ENCODE assay signal across 7 mouse cellular contexts in genomic region chr4:150033261-150033671, GRCm38 (mm10). TPM values are rescaled to one million over a fixed set of nuclear protein-coding genes. Genes with fewer than 3 reads are reported as not detected.
A peak's percentile ranks its signal among the peaks of the same experiment; 100 is the strongest.
DNase-seq lines count a peak whose midpoint lies in the region; ATAC-seq lines count a peak whose summit lies in the region.

No protein-coding gene starts in this region.

- peaks cover 70% of the 10 kb centered on the region for H3K27me3 ChIP-seq in lung, embryonic 15.5 days
- peaks cover 68% of the 10 kb centered on the region for H3K27me3 ChIP-seq in embryonic facial prominence, embryonic 15.5 days
- peaks cover 42% of the 10 kb centered on the region for H3K27me3 ChIP-seq in hindbrain, embryonic 16.5 days (replicated peaks; ENCODE audit: control insufficient read depth, insufficient read depth, low read length)
- H3K27me3 ChIP-seq in neural tube, embryonic 14.5 days (ENCODE audit: control insufficient read depth, insufficient read depth, low read length) = peaks cover 54% of the 10 kb centered on the region

- WGBS in lung, embryonic 15.5 days = 1% methylated on average over 27 of the region's 31 CpGs
- 2% methylated on average over 31 of the region's 31 CpGs for WGBS in embryonic facial prominence, embryonic 15.5 days
- 1% methylated on average over 30 of the region's 31 CpGs for WGBS in hindbrain, embryonic 16.5 days
- WGBS in neural tube, embryonic 14.5 days = under 1% methylated on average over 26 of the region's 31 CpGs

- no peak overlapping the region for H3K9ac ChIP-seq in lung, embryonic 15.5 days
- no peak overlapping the region for H3K9ac ChIP-seq in embryonic facial prominence, embryonic 15.5 days
- peak overlapping the region; percentile 54 for H3K9ac ChIP-seq in hindbrain, embryonic 16.5 days (ENCODE audit: low read depth, low read length)
- H3K9ac ChIP-seq in neural tube, embryonic 14.5 days (replicated peaks; ENCODE audit: low read depth, low read length) = peak overlapping the region; percentile 37

- H3K9me3 ChIP-seq in lung, embryonic 15.5 days = no peaks in the 10 kb centered on the region
- H3K9me3 ChIP-seq in embryonic facial prominence, embryonic 15.5 days (replicated peaks) = no peaks in the 10 kb centered on the region
- no peaks in the 10 kb centered on the region for H3K9me3 ChIP-seq in hindbrain, embryonic 16.5 days (ENCODE audit: control insufficient read depth, low read length)
- no peaks in the 10 kb centered on the region for H3K9me3 ChIP-seq in neural tube, embryonic 14.5 days (ENCODE audit: control insufficient read depth, low read length)

- no peaks in the 10 kb centered on the region for H3K36me3 ChIP-seq in lung, embryonic 15.5 days
- H3K36me3 ChIP-seq in embryonic facial prominence, embryonic 15.5 days = no peaks in the 10 kb centered on the region
- no peaks in the 10 kb centered on the region for H3K36me3 ChIP-seq in hindbrain, embryonic 16.5 days (ENCODE audit: control insufficient read depth, insufficient read depth, low read length)
- H3K36me3 ChIP-seq in neural tube, embryonic 14.5 days (ENCODE audit: control insufficient read depth, insufficient read depth, low read length) = no peaks in the 10 kb centered on the region

- peak; percentile 47; the same call in 1 of the 2 replicates for ATAC-seq in lung, embryonic 15.5 days (ENCODE audit: borderline replicate concordance, extremely low read depth, low FRiP score, low TSS enrichment)
- no peak; the same call in 1 of the 2 replicates for ATAC-seq in embryonic facial prominence, embryonic 15.5 days (ENCODE audit: insufficient number of reproducible peaks, low FRiP score, low TSS enrichment, low read depth)
- peak; percentile 63; the same call in 1 of the 2 replicates for ATAC-seq in hindbrain, embryonic 16.5 days
- ATAC-seq in neural tube, embryonic 14.5 days (ENCODE audit: low read depth) = peak; percentile 70

- H3K4me2 ChIP-seq in lung, embryonic 15.5 days = peak overlapping the region; percentile 55
- H3K4me2 ChIP-seq in embryonic facial prominence, embryonic 15.5 days (replicated peaks) = peak overlapping the region; percentile 42
- peak overlapping the region; percentile 62 for H3K4me2 ChIP-seq in hindbrain, embryonic 16.5 days (ENCODE audit: low read length)
- peak overlapping the region; percentile 50 for H3K4me2 ChIP-seq in neural tube, embryonic 14.5 days (ENCODE audit: low read depth, low read length)

- peaks cover 28% of the 10 kb centered on the region for H3K4me1 ChIP-seq in lung, embryonic 15.5 days
- peaks cover 45% of the 10 kb centered on the region for H3K4me1 ChIP-seq in embryonic facial prominence, embryonic 15.5 days
- peaks cover 29% of the 10 kb centered on the region for H3K4me1 ChIP-seq in hindbrain, embryonic 16.5 days (ENCODE audit: control insufficient read depth, insufficient read depth, low read depth, low read length)
- H3K4me1 ChIP-seq in neural tube, embryonic 14.5 days (ENCODE audit: control insufficient read depth, insufficient read depth, low read length) = peaks cover 11% of the 10 kb centered on the region; the same call in 1 of the 2 replicates

- peak overlapping the region; percentile 25 for H3K4me3 ChIP-seq in lung, embryonic 15.5 days
- H3K4me3 ChIP-seq in embryonic facial prominence, embryonic 15.5 days (replicated peaks) = peak overlapping the region; percentile 29
- H3K4me3 ChIP-seq in hindbrain, embryonic 16.5 days (ENCODE audit: low read length) = peak overlapping the region; percentile 37
- peak overlapping the region; percentile 13 for H3K4me3 ChIP-seq in neural tube, embryonic 14.5 days (ENCODE audit: low read depth, low read length)

- DNase-seq in lung, postnatal 14 days = no peak
- DNase-seq in c-Kit-positive CD71-positive TER-119-positive erythroid progenitor cells, embryonic 14.5 days (ENCODE audit: low spot score) = no peak
- DNase-seq in ovary, postnatal 14 days (ENCODE audit: low spot score) = no peak

- no peak overlapping the region for H3K27ac ChIP-seq in lung, embryonic 15.5 days
- H3K27ac ChIP-seq in embryonic facial prominence, embryonic 15.5 days (replicated peaks) = no peak overlapping the region
- no peak overlapping the region for H3K27ac ChIP-seq in hindbrain, embryonic 16.5 days (ENCODE audit: low read depth, low read length)
- H3K27ac ChIP-seq in neural tube, embryonic 14.5 days (ENCODE audit: low read depth, low read length) = no peak overlapping the region

RNA-seq across cellular contexts. Expression of gene H6pd, which starts 24.4 kb away (rescaled TPM):
- polyA plus RNA-seq in lung, embryonic 15.5 days (2015; fragmentation: Nextera tagmentation; extraction: Ambion mirVana) = 25.0 and 29.3 TPM in 2 replicates
- 12.1 and 12.2 TPM in 2 replicates for polyA plus RNA-seq in embryonic facial prominence, embryonic 15.5 days (2015; fragmentation: Nextera tagmentation; extraction: Ambion mirVana)
- 2.9 and 3.5 TPM in 2 replicates for polyA plus RNA-seq in hindbrain, embryonic 16.5 days (2015; fragmentation: Nextera tagmentation; extraction: Ambion mirVana)
- 2.0 and 3.3 TPM in 2 replicates for polyA plus RNA-seq in neural tube, embryonic 14.5 days (2014; fragmentation: Nextera tagmentation; extraction: Ambion mirVana)

RNA-seq across cellular contexts. Expression of gene Gpr157, which starts 53.9 kb away (rescaled TPM):
- polyA plus RNA-seq in lung, embryonic 15.5 days (2015; fragmentation: Nextera tagmentation; extraction: Ambion mirVana) = 2.0 and 2.2 TPM in 2 replicates
- 1.5 and 1.7 TPM in 2 replicates for polyA plus RNA-seq in embryonic facial prominence, embryonic 15.5 days (2015; fragmentation: Nextera tagmentation; extraction: Ambion mirVana)
- 0.50 and 0.54 TPM in 2 replicates for polyA plus RNA-seq in hindbrain, embryonic 16.5 days (2015; fragmentation: Nextera tagmentation; extraction: Ambion mirVana)
- polyA plus RNA-seq in neural tube, embryonic 14.5 days (2014; fragmentation: Nextera tagmentation; extraction: Ambion mirVana) = 0.16 and 0.33 TPM in 2 replicates

Comparison
In these comparisons a context has a peak if more than half of its experiments do, and no peak if none do; other contexts are left out.
1. H3K9ac ChIP-seq: peak in hindbrain, embryonic 16.5 days (single experiment) and neural tube, embryonic 14.5 days (single experiment); none in lung, embryonic 15.5 days (single experiment) and embryonic facial prominence, embryonic 15.5 days (single experiment).
2. Peak in every context shown above with its lines, with median percentiles within 50 percentile points of each other: H3K4me2 ChIP-seq and H3K4me3 ChIP-seq.